Mouse (Mus musculus) forebrain, embryonic 10.5 days (tissue): Measurements from ENCODE around the gene Cdipt. TPM values are rescaled to one million over a fixed set of nuclear protein-coding genes. Genes with fewer than 3 reads are reported as not detected.
A peak's percentile ranks its signal among the peaks of the same experiment; 100 is the strongest.

Experiments used
- DNase-seq: peaks from one replicate; pipeline ENCODE4 v3.0.0-alpha.2; 2017; ENCODE audit warnings: low spot score; ENCODE audit errors: extremely low spot score
- H3K27ac ChIP-seq: fragments of 300-500 bp; sonication (generic); 2 replicates; pipeline ENCODE4 v1.5.1; 2016; ENCODE audit warnings: mild to moderate bottlenecking
- H3K27me3 ChIP-seq: fragments of 300-500 bp; sonication (generic); 2 replicates; pipeline ENCODE4 v1.6.1; 2016; ENCODE audit warnings: mild to moderate bottlenecking; ENCODE audit not compliant: poor library complexity, severe bottlenecking
- H3K36me3 ChIP-seq: fragments of 300-500 bp; sonication (generic); replicated peaks from 2 replicates; pipeline ENCODE4 v1.6.1; 2016; ENCODE audit warnings: mild to moderate bottlenecking, moderate library complexity
- H3K4me1 ChIP-seq: fragments of 300-500 bp; sonication (generic); 2 replicates; pipeline ENCODE4 v1.6.1; 2016
- H3K4me3 ChIP-seq: fragments of 300-500 bp; sonication (generic); 2 replicates; pipeline ENCODE4 v1.5.1; 2016; ENCODE audit warnings: mild to moderate bottlenecking, moderate library complexity
- H3K9me3 ChIP-seq: fragments of 300-500 bp; sonication (generic); 2 replicates; pipeline ENCODE4 v1.6.1; 2016; ENCODE audit warnings: mild to moderate bottlenecking, moderate library complexity
- WGBS: fragments of 180-500 bp; shearing (Covaris S2); methylation state at CpG from one replicate; pipeline ENCODE4 v1.1.7; 2016; 5-methylcytosine and 5-hydroxymethylcytosine counted together
- polyA plus RNA-seq: library from polyadenylated mRNA; unstranded; fragments of >200 nt; fragmentation: Nextera tagmentation; extraction: Ambion mirVana; gene quantifications from 2 replicates; pipeline ENCODE4 v1.2.1, GENCODE M21; 2016

Gene Cdipt
- polyA plus RNA-seq, 1 experiment from 2014 or later: 85.7 TPM

DNA sequence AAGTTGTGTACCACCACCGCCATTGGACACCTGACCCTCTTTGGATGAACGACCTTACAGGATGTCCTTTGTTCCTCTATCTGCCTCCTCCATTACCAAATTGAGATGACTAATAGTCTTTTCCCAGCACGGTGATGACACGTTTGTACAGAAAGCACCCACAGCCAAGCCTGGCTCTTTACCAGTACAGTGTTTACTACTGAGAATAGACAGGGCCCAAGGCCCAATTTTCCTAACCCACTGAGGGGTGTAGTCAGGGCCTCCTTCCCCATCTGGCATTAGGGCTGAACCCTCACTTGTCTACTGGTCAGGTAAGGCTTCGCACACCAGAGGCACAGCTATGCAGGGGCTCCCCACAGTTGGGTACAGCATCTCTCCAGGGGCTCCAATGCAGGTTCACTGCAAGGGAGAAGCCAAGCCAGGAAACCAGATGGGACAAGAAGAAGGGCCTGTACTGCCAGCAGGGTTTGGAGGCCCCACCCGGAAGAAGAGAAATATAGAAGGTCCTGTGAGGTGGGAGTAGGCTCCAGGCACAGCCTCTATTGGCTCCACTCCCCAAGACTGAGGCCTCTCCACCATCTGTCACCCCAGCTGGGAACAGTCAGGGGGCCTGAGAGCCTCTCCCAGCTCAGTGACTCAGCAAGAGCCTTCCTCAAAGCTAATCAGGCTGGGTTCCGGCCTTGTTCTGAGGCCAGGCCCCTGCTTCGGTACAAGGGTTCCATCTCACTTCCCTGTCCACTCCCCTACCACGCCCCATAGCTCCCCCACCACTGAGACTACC lies 32.7 kb downstream of the Cdipt start:
- H3K36me3 ChIP-seq: peaks cover 28% of the 10 kb centered on the region
- no peak overlapping the region for H3K4me3 ChIP-seq
- H3K4me1 ChIP-seq: peaks cover 13% of the 10 kb centered on the region
- no peak for DNase-seq
- 80% methylated on average over 9 of the region's 9 CpGs for WGBS
- H3K27ac ChIP-seq: peak overlapping the region; percentile 66
- no peaks in the 10 kb centered on the region for H3K9me3 ChIP-seq
- H3K27me3 ChIP-seq: no peaks in the 10 kb centered on the region

DNA sequence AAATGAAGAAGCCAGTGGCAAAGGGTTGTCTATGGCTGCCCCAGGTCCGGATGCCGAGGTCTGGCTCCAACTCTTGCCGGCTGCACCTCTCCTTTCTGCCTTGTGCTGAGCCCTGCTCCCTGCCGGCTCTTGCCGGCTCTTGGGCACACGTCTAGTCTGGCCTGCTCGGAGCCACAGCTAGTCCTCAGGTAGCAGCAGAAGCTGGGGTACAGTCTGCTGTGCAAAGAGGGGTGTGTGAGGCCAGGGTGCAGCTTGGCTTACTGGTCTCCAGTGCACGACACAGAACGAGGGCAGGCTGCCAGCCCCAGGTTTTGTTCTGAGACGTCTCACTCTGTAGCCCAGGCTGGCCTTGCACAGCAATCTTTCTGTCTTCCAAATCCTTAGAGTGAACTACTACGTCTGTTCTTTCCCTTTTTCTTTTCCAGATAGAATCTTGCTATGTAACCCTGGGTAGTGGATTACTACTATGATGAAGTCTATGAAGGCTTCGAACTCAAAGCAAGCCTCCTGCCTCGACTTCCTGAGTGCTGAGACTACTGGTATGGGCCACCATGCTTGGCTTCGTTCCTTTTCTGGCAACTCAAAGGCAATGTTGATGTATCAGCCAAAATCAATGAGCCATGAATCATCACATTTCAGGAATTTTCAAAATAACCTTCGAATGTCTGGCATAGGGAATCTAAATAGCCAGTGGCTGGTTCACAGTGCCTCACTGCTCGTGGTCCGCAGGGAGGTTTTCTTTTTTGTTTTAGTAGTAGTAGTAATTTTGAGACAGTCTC lies 33.8 kb downstream of the Cdipt start:
- Histone ChIP-seq H3K27me3 (no peaks in the 10 kb centered on the region), H3K36me3 (peaks cover 39% of the 10 kb centered on the region), H3K27ac (peak overlapping the region; percentile 66; the same call in 1 of the 2 replicates), H3K4me3 (no peak overlapping the region; the same call in 1 of the 2 replicates), H3K9me3 (no peaks in the 10 kb centered on the region), H3K4me1 (peaks cover 19% of the 10 kb centered on the region)
- DNase-seq: no peak
- WGBS: 87% methylated on average over 17 of the region's 17 CpGs

DNA sequence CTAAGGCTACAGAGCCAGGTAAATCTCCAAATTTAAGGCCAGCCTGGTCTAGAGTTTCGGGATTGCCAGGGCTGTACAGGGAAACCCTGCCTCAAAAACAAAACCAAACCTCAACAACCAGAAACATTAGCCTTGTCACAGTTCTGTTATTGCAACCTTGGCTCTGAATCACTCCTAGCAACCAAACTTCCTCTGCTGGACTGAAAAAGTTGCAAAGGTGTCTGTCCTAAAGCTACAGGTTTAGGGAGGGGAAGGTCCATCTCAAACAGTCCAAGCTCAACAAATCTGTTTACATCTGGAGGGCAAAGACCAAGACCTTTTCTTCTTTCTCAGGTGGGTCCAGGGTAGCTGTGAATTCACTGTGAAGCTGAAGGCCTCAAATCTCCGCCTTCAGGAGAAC lies 35.3 kb downstream of the Cdipt start:
- Histone ChIP-seq H3K27ac (no peak overlapping the region), H3K4me1 (peaks cover 35% of the 10 kb centered on the region), H3K4me3 (no peak overlapping the region), H3K27me3 (no peaks in the 10 kb centered on the region), H3K9me3 (no peaks in the 10 kb centered on the region), H3K36me3 (peaks cover 53% of the 10 kb centered on the region)
- no peak for DNase-seq
- WGBS: 91% methylated on average over 2 of the region's 2 CpGs

DNA sequence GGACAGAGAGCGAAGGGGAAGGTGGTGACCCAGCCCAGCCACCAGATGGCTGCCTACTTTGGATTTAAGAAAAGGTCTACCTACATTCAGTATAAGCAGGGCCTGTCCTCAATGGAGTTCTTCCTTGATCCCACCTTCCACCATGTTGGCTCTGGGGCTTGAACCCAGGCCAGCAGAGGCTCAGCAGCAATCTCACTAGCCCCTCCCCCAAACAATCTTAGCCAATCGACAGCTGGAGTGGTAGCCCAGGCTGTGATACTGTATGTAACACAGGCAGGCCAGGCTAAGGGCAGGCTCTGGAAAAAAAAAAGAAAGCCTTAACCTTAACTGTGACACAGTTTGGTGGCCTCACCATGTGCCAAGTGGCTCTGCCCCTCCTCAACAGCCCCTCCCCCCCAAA lies 36.0 kb downstream of the Cdipt start:
- 65% methylated on average over 2 of the region's 2 CpGs for WGBS

DNA sequence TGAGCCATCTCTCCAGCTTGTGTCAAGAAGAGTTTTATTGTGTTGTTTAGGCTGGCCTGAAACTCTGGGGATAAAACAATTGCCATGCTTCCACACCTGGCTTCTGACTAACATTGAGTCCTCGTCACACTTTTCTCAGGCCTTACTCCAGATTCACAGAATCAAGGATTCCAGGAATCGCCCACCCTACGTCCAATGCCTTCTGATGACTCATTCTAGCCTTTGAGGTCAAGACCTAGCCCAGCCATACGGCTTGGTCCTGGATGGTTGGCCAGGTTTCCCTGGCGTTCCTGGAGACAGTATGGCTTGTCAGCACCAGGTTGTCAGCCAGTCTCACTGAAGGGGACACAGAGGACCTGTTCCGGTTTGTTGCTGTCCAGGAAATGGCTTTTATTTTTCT lies 36.7 kb downstream of the Cdipt start:
- Histone ChIP-seq H3K36me3 (peaks cover 53% of the 10 kb centered on the region), H3K9me3 (no peaks in the 10 kb centered on the region), H3K27ac (no peak overlapping the region), H3K4me1 (peaks cover 44% of the 10 kb centered on the region), H3K27me3 (no peaks in the 10 kb centered on the region), H3K4me3 (no peak overlapping the region)
- 88% methylated on average over 6 of the region's 6 CpGs for WGBS
- no peak for DNase-seq

More for the DNA sequence above, 36.0 kb downstream of the Cdipt start:
- no peaks in the 10 kb centered on the region for H3K9me3 ChIP-seq
- H3K27me3 ChIP-seq: no peaks in the 10 kb centered on the region
- no peak overlapping the region for H3K4me3 ChIP-seq
- no peak for DNase-seq
- H3K27ac ChIP-seq: no peak overlapping the region
- H3K36me3 ChIP-seq: peaks cover 53% of the 10 kb centered on the region
- H3K4me1 ChIP-seq: peaks cover 41% of the 10 kb centered on the region

DNA sequence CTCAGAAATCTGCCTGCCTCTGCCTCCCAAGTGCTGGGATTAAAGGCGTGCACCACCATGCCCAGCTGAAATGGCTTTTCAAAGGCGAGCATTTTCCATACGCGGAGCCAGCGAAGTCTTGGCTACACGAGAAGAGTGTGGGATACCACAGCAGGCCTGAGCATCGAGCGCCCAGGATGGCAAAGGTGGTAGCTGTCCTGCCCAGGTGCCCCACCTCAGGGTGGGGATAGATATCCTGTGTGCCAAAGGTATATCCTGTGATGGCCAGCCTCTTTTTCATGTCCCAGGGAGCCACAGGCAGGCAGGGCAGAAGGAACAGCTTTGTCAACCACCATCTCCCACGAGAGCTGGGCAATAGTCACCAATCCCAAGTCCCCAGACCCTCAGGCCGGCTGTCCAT lies 37.1 kb downstream of the Cdipt start:
- WGBS: 94% methylated on average over 10 of the region's 10 CpGs
- Histone ChIP-seq H3K9me3 (no peaks in the 10 kb centered on the region), H3K36me3 (peaks cover 53% of the 10 kb centered on the region)

DNA sequence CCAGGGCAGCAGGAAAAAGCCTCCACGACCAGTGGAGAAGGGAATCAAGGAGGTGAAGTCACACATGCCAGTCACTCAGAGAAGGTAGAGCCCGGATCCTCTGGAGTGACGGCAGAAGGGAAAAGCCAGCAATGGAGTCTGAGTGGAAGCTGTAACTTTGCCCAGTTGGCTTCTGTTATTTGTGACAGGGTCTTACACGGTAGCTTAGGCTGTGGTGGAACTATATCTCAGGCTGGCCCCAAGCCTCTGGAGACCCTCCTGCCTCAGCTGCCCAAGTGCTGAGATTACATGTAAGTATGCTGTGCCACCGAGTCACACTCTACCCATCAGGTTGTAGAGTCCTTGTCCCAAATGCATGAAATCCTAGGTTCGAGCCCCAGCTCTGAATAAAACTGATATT lies 37.7 kb downstream of the Cdipt start:
- DNase-seq: no peak
- Histone ChIP-seq H3K36me3 (peaks cover 53% of the 10 kb centered on the region), H3K4me3 (no peak overlapping the region), H3K27ac (no peak overlapping the region), H3K27me3 (no peaks in the 10 kb centered on the region), H3K9me3 (no peaks in the 10 kb centered on the region), H3K4me1 (peaks cover 51% of the 10 kb centered on the region)
- WGBS: 95% methylated on average over 6 of the region's 6 CpGs

More for the DNA sequence above, 37.1 kb downstream of the Cdipt start:
- no peak overlapping the region for H3K27ac ChIP-seq
- no peak for DNase-seq
- H3K4me3 ChIP-seq: no peak overlapping the region
- H3K27me3 ChIP-seq: no peaks in the 10 kb centered on the region
- peaks cover 48% of the 10 kb centered on the region for H3K4me1 ChIP-seq

DNA sequence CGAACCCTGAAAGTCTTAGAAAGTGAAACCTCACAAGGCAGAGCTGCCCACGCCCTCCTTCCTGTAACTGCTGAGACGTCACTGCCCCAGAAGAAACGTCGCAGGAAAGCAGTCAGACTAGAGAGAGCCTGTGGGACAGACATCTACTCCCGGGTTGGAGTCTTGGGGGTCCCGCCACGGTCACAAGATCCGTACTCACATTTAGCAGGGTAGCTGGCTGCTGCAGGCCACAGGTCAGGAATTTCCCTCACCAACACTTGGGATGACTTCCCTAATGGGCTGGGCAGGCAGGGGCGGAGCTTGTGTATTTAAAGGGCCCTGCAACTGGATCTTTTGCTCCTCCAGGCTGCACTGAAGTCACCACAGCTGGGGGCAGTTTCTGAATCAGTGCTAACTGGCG lies 38.6 kb downstream of the Cdipt start, which contains the start of gene Mvp:
TSS of gene Mvp (minus strand) at position 302 of the 400 bp plus-strand sequence.
- peaks cover 55% of the 10 kb centered on the region for H3K4me1 ChIP-seq

DNA sequence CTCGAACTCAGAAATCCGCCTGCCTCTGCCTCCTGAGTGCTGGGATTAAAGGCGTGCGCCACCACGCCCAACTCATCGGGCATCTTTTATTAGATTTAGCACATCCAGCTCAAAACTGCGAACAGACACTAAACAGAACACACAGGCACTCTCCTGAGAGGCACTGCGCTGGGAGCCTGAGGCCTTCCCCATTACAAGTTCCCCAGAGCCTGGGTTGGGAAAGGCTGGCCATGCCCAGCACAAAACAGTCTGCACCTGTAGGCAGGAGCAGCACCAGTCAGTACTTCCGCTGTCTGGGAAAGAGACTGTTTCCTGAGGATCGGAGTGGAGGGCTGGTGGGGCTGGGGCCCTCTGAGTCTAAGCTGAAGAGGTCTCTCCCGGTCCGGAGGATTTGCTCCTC lies 39.3 kb downstream of the Cdipt start:
- H3K4me3 ChIP-seq: peak overlapping the region; percentile 76
- H3K27ac ChIP-seq: peak overlapping the region; percentile 100
- peaks cover 53% of the 10 kb centered on the region for H3K36me3 ChIP-seq
- H3K4me1 ChIP-seq: peaks cover 61% of the 10 kb centered on the region
- DNase-seq: no peak
- H3K27me3 ChIP-seq: no peaks in the 10 kb centered on the region
- 95% methylated on average over 12 of the region's 12 CpGs for WGBS
- no peaks in the 10 kb centered on the region for H3K9me3 ChIP-seq

More for the DNA sequence above, 38.6 kb downstream of the Cdipt start, which contains the start of gene Mvp:
- DNase-seq: no peak
- 74% methylated on average over 11 of the region's 11 CpGs for WGBS
- H3K36me3 ChIP-seq: peaks cover 53% of the 10 kb centered on the region
- peak within 1 kb of the TSS; percentile 100 for H3K27ac ChIP-seq
- H3K9me3 ChIP-seq: no peaks in the 10 kb centered on the region
- no peaks in the 10 kb centered on the region for H3K27me3 ChIP-seq
- peak within 1 kb of the TSS; percentile 76 for H3K4me3 ChIP-seq

DNA sequence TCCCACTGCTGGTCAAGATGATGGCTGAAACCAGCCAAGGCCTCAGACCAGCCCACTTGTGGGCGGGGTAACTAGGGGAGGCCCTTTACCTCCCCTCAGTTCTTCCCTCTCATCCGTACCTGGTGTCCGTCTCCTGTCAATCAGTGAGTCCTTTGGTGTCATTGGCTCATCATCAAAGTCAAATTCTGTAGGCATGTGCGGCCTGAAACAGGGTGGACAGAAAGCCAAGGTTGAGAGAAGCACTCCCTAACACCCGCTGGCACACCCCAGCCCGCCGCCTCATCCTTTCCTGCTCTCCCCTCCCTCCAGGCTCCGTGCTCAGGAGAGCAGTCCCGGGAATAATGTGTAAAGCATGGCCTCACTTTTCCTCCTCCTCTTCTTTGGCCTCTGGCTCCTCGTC lies 40.4 kb downstream of the Cdipt start:
- Histone ChIP-seq H3K4me3 (peak overlapping the region; percentile 76), H3K9me3 (no peaks in the 10 kb centered on the region), H3K36me3 (peaks cover 48% of the 10 kb centered on the region), H3K27ac (peak overlapping the region; percentile 100), H3K27me3 (no peaks in the 10 kb centered on the region), H3K4me1 (peaks cover 72% of the 10 kb centered on the region)
- no peak for DNase-seq
- 2% methylated on average over 10 of the region's 10 CpGs for WGBS

DNA sequence TGATC lies 40.6 kb downstream of the Cdipt start, which contains the start of gene Pagr1b:
TSS of gene Pagr1b (minus strand) at position 4 of the 5 bp plus-strand sequence.
- H3K4me1 ChIP-seq: peaks cover 74% of the 10 kb centered on the region
- DNase-seq: no peak
- H3K27ac ChIP-seq: peak within 1 kb of the TSS; percentile 100
- no peaks in the 10 kb centered on the region for H3K9me3 ChIP-seq
- H3K36me3 ChIP-seq: peaks cover 46% of the 10 kb centered on the region
- H3K27me3 ChIP-seq: no peaks in the 10 kb centered on the region
- H3K4me3 ChIP-seq: peak within 1 kb of the TSS; percentile 76

DNA sequence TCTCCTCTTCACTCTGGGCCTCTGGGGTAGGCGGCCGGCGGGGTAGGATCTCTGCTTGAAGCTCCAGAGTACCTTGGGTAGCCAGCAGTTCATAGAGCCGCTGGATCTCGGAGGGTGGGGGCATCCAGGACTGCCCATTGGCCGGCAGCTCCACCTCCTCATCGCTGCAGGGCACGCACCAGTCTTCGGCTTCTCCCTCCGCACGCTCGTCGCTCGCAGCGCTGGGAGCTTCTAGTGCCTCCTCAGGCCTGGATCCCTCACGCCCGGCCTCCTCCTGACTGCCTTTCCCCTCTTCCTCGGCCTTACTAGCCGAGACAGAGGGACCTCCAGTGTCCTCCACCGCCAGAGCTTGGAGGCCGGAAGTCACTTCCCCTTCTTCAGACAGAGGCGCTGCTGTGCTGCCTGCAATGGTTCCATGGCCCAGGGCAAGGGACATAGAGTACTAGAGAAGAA lies 40.8 kb downstream of the Cdipt start:
- peaks cover 76% of the 10 kb centered on the region for H3K4me1 ChIP-seq
- WGBS: under 1% methylated on average over 22 of the region's 22 CpGs
- H3K36me3 ChIP-seq: peaks cover 44% of the 10 kb centered on the region
- no peak for DNase-seq
- peak overlapping the region; percentile 76 for H3K4me3 ChIP-seq
- peak overlapping the region; percentile 100 for H3K27ac ChIP-seq
- H3K9me3 ChIP-seq: no peaks in the 10 kb centered on the region
- H3K27me3 ChIP-seq: no peaks in the 10 kb centered on the region
